Mouse (Mus musculus) E14TG2a.4 (cell line): ENCODE data around the gene Ccdc188.

ENCODE experiments used
- H3K27me3 ChIP-seq: 2 replicates; pipeline ENCODE4 v1.6.1; 2014; ENCODE audit warnings: low read length, control low read depth; ENCODE audit not compliant: insufficient read depth
- H3K36me3 ChIP-seq: 2 replicates; pipeline ENCODE4 v1.6.1; 2014; ENCODE audit warnings: low read length, control low read depth; ENCODE audit not compliant: insufficient read depth
- H3K4me1 ChIP-seq: replicated peaks from 2 replicates; pipeline ENCODE4 v1.6.1; 2014; ENCODE audit warnings: low read depth, low read length, control low read depth
- H3K4me3 ChIP-seq: replicated peaks from 2 replicates; pipeline ENCODE4 v1.5.1; 2014; ENCODE audit warnings: mild to moderate bottlenecking, low read length
- H3K9me3 ChIP-seq: 2 replicates; pipeline ENCODE4 v1.6.1; 2014; ENCODE audit warnings: low read length, control low read depth
- CTCF ChIP-seq: conservative IDR thresholded peaks from 2 replicates; pipeline ENCODE4 v1.5.1; 2014; ENCODE audit warnings: low read length
- NANOG ChIP-seq: IDR thresholded peaks from 2 replicates; pipeline ENCODE4 v1.6.1; 2014; ENCODE audit warnings: borderline replicate concordance, low read length, mixed read lengths
- POU5F1 ChIP-seq: IDR thresholded peaks from 2 replicates; pipeline ENCODE4 v1.6.1; 2014; ENCODE audit warnings: low read length, borderline replicate concordance

The Ccdc188 gene

GRCm38 (mm10) chr16:18179591-18179990 is 38.1 kb upstream of the Ccdc188 start:
- H3K4me3 ChIP-seq = no peak overlapping the region
- TF ChIP-seq CTCF (no peak), NANOG (no peak), POU5F1 (no peak)
- no peaks in the 10 kb centered on the region for H3K36me3 ChIP-seq
- no peaks in the 10 kb centered on the region for H3K9me3 ChIP-seq
- peaks cover 52% of the 10 kb centered on the region for H3K27me3 ChIP-seq
- no peaks in the 10 kb centered on the region for H3K4me1 ChIP-seq

- no peaks in the 10 kb centered on the region for H3K4me1 ChIP-seq
- no peaks in the 10 kb centered on the region for H3K36me3 ChIP-seq
- no peak overlapping the region for H3K4me3 ChIP-seq
- H3K27me3 ChIP-seq = peaks cover 39% of the 10 kb centered on the region
- TF ChIP-seq CTCF = no peak
- no peaks in the 10 kb centered on the region for H3K9me3 ChIP-seq
These were observed 36.3 kb upstream of the Ccdc188 start for GRCm38 (mm10) chr16:18181398-18181797.

GRCm38 (mm10) chr16:18182766-18183165 is 34.9 kb upstream of the Ccdc188 start:
- peaks cover 32% of the 10 kb centered on the region for H3K27me3 ChIP-seq
- H3K4me3 ChIP-seq = no peak overlapping the region
- no peaks in the 10 kb centered on the region for H3K36me3 ChIP-seq
- H3K9me3 ChIP-seq = no peaks in the 10 kb centered on the region
- TF ChIP-seq POU5F1 = no peak
- TF ChIP-seq NANOG = no peak
- no peak for TF ChIP-seq CTCF
- no peaks in the 10 kb centered on the region for H3K4me1 ChIP-seq

- Histone ChIP-seq H3K36me3 (no peaks in the 10 kb centered on the region), H3K27me3 (peaks cover 9% of the 10 kb centered on the region; the same call in 1 of the 2 replicates), H3K4me1 (no peaks in the 10 kb centered on the region), H3K9me3 (no peaks in the 10 kb centered on the region), H3K4me3 (no peak overlapping the region)
- no peak for TF ChIP-seq CTCF
- no peak for TF ChIP-seq POU5F1
- no peak for TF ChIP-seq NANOG
These were observed 31.8 kb upstream of the Ccdc188 start for GRCm38 (mm10) chr16:18185715-18186449.

- no peak for TF ChIP-seq NANOG
- no peak for TF ChIP-seq CTCF
- no peak for TF ChIP-seq POU5F1
- Histone ChIP-seq H3K36me3 (no peaks in the 10 kb centered on the region), H3K4me3 (no peak overlapping the region), H3K27me3 (0 out of 2 replicates have a peak, but pooled peaks cover 4% of the 10 kb centered on the region), H3K9me3 (no peaks in the 10 kb centered on the region), H3K4me1 (no peaks in the 10 kb centered on the region)
These were observed 30.9 kb upstream of the Ccdc188 start for GRCm38 (mm10) chr16:18186798-18187197.

- Histone ChIP-seq H3K9me3 (no peaks in the 10 kb centered on the region), H3K4me3 (no peak overlapping the region), H3K36me3 (no peaks in the 10 kb centered on the region), H3K27me3 (no peaks in the 10 kb centered on the region; the same call in 1 of the 2 replicates), H3K4me1 (no peaks in the 10 kb centered on the region)
- no peak for TF ChIP-seq NANOG
- no peak for TF ChIP-seq CTCF
- no peak for TF ChIP-seq POU5F1
These were observed 30.5 kb upstream of the Ccdc188 start for GRCm38 (mm10) chr16:18187221-18187620.

- TF ChIP-seq POU5F1 (no peak), NANOG (no peak), CTCF (no peak)
- H3K4me1 ChIP-seq = peaks cover 18% of the 10 kb centered on the region
- no peaks in the 10 kb centered on the region for H3K9me3 ChIP-seq
- no peaks in the 10 kb centered on the region for H3K36me3 ChIP-seq
- H3K27me3 ChIP-seq = peaks cover 10% of the 10 kb centered on the region
- H3K4me3 ChIP-seq = no peak overlapping the region
These were observed 26.7 kb upstream of the Ccdc188 start for GRCm38 (mm10) chr16:18191006-18191405.

GRCm38 (mm10) chr16:18194208-18194985 is 23.3 kb upstream of the Ccdc188 start:
- no peaks in the 10 kb centered on the region for H3K36me3 ChIP-seq
- no peak for TF ChIP-seq CTCF
- no peak for TF ChIP-seq NANOG
- peaks cover 25% of the 10 kb centered on the region for H3K4me1 ChIP-seq
- no peaks in the 10 kb centered on the region for H3K9me3 ChIP-seq
- H3K4me3 ChIP-seq = peak overlapping the region; percentile 39
- peaks cover 25% of the 10 kb centered on the region for H3K27me3 ChIP-seq
